Mouse (Mus musculus) olfactory bulb, adult 2 months (tissue): Measurements from ENCODE around the gene Ube2e3.

ENCODE experiments used
- CTCF ChIP-seq: fragments of 200-500 bp; IDR thresholded peaks from 2 replicates; pipeline ENCODE4 v1.5.1; 2012; ENCODE audit warnings: low read depth, mild to moderate bottlenecking, low read length, moderate library complexity; ENCODE audit not compliant: insufficient read depth
- POLR2A ChIP-seq: fragments of 200-500 bp; IDR thresholded peaks from 2 replicates; pipeline ENCODE4 v1.6.1; 2012; ENCODE audit warnings: mild to moderate bottlenecking, low read depth, low read length, moderate library complexity; ENCODE audit not compliant: insufficient read depth

DNA sequence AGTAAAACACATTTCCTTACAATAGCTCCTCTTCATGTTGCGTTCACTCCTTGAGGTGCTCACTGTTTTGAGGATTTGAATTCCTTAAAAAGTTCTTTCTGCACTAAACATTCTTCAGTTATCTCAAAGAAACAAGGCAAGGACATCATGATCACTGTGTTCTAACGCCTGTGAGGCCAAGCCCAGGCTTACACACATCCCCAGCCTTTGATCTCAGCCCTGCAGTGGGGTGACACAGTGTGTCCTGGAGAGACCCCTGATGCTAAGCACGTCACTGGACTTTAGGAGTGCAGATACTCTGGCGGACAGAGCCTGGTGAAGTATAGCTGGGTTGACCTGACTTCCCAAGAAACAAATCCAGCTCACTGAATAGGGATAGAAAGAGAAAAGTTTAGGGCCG, 3.1 kb upstream of the Ube2e3 start:
- no peak for TF ChIP-seq CTCF
- TF ChIP-seq POLR2A, result no peak
